Mouse (Mus musculus): ENCODE data around the gene Vps53. TPM values are rescaled to one million over a fixed set of nuclear protein-coding genes. Genes with fewer than 3 reads are reported as not detected.

Gene Vps53
- total RNA-seq, 2 experiments from 2014 or later: 35.3 to 35.4 TPM

DNA sequence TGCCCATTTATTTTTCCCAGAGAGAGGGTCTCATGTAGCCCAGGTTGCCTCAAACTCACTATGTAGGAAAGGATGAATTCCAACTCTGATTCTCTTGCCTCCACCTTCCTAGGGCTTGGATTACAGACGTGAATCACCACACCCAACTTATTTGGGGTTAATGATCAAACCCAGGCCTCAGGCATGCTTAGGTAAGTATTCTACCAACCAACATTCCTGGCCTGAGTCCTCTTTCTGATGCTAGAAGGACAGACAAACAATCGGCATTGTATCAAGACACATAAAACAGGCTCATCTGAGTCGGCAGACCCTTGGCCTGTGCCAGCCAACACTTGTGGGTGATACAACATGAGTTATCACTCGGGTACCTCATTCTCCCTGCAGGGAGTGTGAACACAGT, 58.4 kb downstream of the Vps53 start:
- no peak for ATAC-seq (replicated peaks; ENCODE audit: poor library complexity)

DNA sequence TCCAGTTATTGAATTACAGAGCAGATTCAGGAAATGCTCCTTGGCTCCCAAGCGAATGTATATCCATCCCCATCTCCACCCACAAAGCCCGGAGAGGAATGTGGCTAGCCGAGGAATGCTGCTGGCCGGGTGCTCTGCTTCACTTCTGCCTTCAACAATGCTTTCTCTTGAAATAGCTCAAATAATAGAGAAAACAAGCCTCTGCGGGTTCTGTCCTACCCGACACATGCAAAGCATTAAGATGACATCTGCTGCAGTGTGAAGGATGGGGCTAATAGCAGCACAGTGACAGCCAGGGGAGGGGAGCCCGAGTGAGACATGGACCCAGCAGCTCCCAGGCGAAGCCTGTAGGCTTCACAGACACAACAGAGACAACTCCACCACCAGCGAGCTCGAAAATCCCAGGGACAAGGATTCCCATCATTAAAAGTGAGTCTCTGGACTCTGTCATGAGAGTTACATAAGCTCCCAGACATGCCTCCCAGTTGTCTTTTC, 59.0 kb downstream of the Vps53 start:
- ATAC-seq (replicated peaks; ENCODE audit: poor library complexity): no peak

DNA sequence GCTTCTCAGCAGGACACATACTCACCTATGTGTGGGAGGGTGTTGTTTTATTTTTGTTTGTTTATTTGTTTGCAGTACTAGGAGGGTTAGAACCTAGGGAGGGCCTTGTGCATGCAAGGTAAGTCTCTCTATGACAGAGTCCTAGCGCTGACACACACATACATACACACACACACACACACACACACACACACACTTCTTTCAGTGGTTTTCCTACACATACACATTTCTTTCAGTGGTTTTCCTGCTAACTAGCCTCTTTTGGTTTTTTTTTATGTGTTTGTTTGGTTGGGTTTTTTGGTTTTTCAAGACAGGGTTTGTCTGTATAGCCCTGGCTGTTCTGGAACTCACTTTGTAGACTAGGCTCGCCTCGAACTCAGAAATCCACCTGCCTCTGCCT, 69.0 kb downstream of the Vps53 start:
- ATAC-seq (replicated peaks; ENCODE audit: poor library complexity): no peak

DNA sequence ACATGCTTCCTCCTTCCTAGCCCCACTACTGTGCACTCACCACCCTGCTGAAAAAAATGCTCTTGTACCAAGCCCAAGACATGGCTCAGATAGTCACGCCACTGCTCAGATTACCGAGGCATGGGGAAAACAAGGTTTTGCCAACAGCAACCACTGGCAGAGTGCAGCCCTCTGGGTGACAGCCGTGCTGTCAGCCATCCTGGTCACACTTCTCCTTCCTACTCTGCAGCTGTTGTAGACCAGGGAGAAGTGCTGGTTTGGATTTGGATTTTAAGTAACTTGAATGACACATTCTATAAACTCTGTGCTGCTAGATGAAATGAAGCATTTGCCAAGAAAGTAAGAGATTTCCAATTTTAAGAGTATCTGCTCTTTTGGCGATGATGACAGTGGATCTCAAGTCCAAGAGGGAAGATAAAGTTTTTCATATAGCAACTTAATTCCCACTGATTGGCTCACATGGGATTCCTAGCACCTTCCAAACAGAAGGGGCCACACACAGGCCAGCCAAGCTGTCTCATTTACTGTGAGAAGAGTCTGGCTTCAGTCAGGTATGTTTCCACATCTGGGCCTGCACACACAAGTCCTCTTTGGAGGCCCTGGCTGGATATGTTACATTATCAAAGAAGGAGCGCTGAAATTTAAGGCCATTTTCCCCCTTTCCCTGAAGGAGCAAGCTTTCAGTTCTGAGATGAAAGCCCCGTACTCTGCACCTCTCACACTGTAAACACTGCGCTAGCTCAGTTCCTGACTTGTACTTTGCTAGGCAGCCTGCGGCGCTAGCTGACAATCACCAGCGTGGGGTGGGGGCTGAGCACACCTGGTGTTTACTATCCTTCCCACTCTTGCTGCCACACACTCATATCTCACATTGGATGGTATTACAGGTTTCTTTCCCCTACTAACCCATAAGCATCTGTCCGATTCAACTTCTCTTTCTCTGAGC, 72.6 kb downstream of the Vps53 start:
- no peak for ATAC-seq (replicated peaks; ENCODE audit: poor library complexity)

DNA sequence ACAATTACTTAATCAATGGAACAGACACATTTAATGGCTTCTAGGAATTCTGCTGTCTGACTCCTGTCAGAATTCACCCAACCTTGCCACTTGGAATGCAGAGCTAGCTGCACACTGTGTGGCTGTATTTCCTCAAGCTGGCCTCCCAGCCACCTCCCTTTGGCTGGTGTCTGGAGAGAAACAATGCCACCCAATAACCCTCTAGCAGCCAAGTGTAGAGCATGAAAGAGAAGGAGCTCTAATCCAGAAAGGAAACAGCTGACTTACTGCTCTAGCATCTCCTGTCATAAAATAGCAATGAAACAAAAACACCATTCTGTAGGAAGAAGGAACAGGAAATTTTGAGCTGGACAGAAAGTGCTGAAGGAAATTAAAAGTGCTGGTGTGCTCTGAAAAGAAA, 78.3 kb downstream of the Vps53 start:
- no peak for ATAC-seq (replicated peaks; ENCODE audit: poor library complexity)

DNA sequence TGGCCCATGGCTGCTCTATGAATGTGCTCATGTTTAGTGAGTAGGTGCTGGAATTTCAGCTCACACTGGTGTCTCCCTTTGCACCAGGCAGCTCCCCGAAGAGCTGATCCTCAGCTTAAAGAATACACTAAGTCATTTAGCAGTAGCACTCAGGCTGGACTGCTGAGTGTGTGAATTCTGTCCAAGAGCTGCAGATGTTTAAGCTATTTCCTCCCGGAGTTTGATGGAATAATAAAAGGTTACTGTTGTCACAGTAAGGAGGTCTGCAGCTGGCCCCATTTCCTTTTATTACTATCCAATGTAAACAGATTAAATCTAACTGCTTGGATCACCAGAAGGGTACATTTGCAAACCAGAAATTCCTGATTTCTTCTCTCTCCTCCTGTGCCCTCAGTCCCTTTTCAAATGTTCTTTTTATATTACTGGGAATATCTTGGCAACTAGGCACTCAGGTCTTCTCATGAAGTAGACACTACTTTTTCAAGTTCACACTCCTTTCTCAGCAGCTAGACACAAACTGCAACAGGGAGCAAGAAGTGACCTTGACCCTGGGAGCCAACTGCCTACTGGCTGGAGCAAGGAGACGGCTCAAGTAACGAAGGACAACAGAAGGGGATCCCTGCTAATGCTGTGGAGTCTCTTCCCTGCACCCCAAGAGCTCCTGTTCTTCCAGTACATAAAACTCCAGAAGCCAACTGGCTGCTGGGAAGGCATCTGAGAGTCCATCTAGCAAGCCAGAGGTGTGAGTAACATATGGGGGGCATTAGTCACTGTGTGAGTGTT, 80.1 kb downstream of the Vps53 start:
- ATAC-seq (replicated peaks; ENCODE audit: poor library complexity): no peak

DNA sequence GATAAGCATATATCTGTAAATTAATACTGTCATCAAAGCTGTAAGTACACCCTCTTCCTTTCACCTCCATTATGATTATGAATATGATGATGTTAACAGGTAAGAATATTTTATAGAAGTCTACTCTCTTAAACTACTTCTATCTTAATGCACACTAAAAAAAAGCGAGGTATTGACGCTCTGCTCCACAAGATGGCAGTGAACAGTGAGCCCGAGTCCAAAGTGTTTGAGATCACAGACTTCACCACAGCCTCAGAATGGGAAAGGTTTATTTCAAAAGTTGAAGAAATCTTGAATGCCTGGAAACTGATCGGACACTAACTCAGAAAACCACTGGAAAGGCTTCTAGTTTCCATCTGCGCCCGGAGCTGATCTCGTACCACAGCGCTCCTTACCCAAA, 85.8 kb downstream of the Vps53 start:
- no peak for ATAC-seq (replicated peaks; ENCODE audit: poor library complexity)

DNA sequence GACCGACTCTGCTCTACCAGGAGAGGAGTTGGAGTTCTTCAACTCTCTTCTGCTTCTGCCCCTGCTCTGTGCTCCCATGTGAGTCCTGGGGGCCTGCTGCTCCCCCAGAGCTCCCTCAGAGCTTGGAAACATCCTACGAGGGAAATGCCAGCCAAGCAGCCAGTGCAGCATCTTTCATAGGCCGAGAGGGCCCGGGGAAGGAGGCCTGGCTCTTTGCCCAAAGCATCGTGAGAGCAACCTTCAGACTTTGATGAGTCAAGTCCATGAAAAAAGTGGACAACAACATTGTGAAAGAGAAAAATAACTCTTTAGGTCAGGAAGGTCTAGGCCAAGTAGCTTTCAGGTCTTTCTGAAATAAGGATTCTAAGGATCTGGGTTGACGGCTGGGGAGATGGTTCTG, 89.7 kb downstream of the Vps53 start:
- ATAC-seq (replicated peaks; ENCODE audit: poor library complexity): no peak

DNA sequence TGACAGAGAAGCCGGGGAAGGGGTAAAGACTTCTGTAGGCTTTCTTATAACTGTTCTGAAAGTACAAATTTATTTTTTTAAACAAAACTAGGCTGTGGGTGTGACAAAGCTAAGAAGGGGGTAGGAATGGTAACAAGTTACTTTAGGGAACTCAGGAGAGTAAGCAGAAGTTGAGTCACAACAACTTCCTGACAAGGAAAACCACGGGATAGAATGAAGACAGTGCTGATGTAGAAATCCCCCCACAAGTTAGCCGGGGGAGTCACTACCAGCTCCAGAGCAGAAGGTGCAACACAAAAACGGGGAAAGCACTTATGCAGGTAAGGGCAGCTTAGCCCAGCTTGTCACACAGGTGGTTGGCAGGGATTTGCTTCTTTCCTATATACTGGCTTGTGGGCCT, 90.9 kb downstream of the Vps53 start:
- peak; percentile 64 for ATAC-seq (replicated peaks; ENCODE audit: poor library complexity)

DNA sequence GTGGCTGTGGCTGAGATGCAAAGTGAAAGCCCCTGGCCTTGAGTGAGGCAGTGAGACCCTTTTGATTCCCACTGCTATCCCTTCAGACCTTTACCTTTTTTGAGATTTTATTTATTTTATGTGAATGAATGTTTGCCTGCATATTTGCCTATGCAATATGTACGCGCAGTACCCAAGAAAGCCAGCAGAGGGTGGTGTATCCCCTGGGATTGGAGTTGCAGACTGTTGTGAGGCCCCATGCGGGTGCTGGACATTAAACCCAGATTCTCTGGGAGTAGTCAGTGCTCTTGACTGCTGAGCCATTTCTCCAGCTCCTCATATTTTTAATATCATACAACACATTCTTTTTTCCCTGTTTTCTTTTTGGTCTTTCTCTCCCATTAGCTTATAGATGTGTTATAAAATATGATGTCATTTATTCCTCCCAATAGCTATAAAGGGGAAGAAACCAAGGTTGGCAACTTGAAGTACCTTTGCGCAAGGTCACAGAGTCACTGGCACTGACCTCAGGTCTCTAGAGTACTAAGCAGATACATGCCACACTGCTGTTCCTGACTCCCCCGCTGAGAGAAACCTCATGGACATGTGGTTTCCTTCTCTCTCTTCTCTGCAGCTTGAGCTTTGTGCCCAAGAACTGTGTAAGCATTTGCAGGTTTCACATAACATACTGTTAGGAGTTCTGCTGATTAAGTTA, 93.4 kb downstream of the Vps53 start:
- ATAC-seq (replicated peaks; ENCODE audit: poor library complexity): peak; percentile 73

DNA sequence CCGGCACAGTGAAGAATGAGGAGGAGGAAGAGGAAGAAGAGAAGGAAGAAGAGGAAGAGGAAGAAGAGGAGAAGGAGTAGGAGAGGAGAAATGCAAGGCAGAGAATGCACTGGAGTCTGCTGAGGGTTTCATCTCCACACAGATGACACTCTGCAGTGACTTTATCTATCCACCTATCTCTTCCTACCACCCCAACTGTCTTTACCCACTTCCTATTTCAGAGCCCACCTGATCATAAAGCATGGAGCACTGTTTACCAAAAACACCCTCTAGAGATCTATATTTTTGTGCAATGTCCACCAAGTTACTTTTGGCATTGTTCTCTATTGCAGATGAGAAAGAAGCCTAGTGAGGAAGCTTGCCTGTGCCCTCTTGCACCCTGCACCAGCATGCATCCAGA, 94.5 kb downstream of the Vps53 start:
- ATAC-seq (replicated peaks; ENCODE audit: poor library complexity): no peak

DNA sequence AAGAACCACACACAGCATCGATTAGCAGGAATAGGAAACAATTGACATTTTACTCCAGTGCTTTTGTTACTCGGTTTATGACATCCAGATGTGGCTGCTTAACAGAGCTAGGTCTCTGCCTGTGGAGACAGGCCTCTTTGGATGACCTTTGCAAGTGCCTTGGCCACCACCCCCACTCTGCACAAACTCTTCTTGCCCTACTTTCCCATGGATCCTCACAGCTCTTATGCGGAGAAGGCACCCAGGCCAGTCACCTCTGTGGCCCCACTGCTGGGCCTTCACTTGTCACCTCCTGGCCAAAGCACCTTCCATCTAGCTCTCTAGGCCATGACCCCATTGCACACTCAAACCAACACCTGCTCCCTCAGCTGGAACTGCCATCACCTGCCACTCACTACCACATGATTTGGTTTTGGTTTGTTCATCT, 95.5 kb downstream of the Vps53 start:
- ATAC-seq (replicated peaks; ENCODE audit: poor library complexity): no peak

DNA sequence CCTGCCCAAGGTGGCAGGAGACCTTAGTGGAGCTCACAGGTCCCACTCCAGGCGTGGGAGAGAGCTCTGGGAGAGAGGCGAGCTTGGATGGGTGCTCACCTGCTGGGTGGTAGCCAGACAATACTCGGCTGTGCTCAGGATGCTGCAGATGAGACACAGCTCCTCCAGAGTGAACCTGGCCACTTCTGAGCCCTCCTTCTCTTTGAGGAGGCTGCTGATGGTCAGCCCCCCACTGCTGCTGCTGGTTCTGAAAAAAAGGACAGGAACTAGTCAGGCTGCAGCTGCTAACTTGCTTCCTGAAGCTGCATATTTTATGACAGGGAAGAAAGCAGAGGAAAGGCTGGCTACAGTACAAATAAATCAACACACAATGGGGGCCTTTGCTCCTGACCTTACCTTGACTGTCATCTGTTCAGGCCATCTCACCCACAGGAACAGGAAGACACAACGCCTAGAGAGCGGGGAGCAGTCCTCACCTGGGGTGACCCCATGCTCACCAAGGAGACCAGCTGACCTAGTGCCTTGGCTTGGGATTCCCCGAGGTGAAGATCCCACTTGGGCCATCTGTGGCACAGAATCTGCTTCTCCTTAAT, 98.3 kb downstream of the Vps53 start:
- ATAC-seq (replicated peaks; ENCODE audit: poor library complexity): no peak

DNA sequence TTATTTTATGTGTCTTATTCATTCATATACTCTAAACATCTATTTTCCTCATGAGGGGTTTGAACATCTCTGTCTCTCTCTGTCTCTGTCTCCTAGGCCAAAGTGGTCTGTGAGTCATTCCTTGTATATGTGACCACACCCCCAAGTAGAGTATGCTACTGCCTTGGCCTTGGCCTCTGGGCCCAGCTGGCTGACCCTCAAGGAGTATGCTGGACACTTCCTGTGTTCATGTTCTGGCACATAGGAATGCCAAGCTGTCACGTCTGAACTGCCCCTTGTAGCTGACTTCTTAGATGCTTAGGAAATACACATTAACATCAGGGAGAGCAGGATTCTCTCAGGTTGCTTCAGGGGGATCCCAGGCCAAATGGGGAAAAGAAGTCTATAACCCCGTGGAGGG, 99.2 kb downstream of the Vps53 start:
- ATAC-seq (replicated peaks; ENCODE audit: poor library complexity): no peak

DNA sequence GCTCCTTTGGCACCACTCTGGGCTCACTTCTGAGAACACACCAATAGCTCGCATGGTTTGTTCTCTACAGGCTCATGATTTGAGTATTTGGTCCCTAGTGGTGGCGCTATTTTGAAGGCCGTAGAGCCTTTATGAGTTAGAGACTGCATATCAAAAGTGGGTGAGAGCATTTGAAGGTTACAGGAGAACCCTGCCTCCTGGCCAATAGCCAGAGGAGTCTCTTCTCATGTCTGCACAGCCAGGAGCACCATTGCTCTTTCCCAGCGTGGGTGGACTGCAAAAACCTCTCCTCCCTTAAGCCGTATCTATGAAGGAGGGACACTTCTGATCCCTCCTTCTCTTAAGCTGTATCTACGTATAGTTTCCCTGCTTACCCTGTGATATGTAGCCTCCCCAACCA, 102.1 kb downstream of the Vps53 start:
- ATAC-seq (replicated peaks; ENCODE audit: poor library complexity): no peak

DNA sequence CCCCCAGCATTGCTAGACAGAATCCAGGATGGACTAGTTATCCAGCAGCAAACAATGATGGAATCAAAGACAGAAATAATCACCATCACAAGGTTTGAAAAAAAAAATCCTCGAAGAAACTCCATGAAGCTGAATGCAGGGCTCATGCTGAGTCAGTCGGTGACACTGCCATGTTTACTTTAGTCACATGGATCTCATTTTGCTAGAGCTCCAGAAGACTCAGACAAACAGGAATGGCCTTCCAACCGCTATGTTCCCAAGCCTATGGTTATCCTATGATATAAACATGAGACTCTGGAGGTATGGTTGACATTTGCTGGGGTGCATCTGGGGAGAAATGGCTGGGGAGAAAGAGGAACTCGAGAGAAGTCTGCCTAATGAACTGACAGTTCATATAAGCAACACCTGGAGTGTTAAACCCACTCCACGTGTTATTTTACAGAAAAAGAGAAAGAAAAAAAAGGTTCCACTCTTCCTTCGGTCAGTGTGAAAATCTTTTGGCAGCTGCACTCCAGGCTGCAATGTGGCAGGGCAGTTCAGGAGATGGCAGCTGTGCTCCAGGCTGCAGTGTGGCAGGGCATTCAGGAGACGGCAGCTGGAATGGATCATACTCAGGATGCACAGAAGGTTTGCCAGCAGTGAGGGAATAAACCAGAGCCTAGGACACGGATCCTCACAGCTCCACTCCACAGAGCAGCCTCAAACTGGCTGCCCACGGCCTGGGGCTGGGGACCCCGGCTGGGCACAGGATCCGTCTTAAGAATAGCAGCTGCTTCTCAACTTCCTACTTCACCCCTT, 105.0 kb downstream of the Vps53 start:
- no peak for ATAC-seq (replicated peaks; ENCODE audit: poor library complexity)

DNA sequence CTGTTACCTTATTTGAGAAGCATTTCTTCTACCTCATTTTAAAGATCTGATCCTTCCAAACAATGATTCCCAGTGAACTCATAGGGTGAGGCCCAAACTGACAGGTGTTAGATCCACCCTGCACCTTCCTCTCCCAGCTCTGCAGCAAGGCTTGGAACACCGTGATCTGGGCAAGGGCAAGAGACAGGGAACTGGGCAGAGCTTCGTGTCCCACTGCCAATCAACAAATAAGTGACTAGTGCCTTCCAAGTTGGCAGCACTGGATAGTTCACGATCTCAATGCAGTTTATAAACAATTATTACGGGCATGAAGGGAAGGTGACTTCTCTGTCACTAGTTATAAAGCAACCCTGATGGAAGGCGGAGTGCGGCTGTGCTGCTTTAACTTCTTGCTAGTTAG, 109.6 kb downstream of the Vps53 start:
- ATAC-seq (replicated peaks; ENCODE audit: poor library complexity): no peak

DNA sequence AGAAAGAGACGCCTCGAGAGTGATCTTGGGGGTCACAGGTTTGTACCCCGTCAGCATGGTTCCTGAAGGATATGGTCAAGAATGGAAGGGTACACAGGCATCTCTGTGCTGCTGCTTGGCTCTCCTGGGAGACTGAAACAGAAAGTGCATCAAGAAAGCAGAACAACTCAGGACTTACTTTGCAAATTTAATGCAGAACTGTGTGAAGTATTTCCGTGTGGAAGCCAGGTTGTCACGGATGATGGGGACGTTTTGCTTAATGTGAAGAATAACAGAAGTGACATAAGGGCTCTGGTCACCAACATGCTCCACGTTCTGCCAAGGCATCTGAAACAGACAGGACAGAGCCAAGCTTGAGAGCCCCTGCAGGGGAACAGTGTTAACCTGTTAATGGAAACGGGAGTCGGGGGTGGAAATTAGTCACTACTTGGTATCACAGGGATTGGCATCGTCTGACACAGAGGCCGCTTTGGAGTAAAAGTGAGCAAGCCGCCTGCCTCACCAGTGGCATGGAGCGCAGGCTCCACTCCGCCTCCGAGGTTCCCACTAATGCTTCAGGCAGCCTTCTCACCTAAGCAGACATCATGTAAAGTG, 112.8 kb downstream of the Vps53 start:
- ATAC-seq (replicated peaks; ENCODE audit: poor library complexity): no peak

DNA sequence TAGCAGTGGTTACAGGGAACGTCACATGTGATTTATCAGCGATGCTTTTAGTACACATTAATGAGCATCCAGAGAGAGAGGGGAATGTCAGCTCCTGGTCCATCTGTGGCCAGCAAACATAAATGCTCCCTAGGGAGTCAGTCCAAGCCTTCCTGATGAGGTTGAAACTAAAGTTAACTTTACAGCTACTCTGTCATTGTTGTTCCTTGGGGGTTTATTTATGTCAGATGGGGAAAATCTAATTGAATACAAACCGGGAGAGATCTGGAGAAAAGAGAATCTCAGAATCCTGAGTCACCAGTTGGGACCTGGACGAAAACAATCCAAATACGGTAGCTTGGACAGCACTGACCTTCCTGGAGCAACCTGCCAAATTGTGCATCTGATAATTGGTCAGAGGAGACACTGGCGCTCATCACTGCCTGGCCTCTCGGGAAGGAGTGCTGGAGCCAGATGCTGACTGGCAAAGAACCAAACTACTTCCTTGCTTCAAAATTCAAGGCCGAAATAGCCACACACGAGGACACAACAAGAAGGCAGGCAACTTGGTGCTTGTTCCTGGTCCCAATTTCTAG, 113.8 kb downstream of the Vps53 start:
- ATAC-seq (replicated peaks; ENCODE audit: poor library complexity): no peak

Measured in megakaryocyte progenitor cell, adult 5-6 weeks (primary cell).